Mouse (Mus musculus): ENCODE results near the gene Sdk2. TPM values are rescaled to one million over a fixed set of nuclear protein-coding genes. Genes with fewer than 3 reads are reported as not detected.

The Sdk2 gene
- total RNA-seq, 2 experiments from 2014 or later, result 25.5 to 26.9 TPM

DNA sequence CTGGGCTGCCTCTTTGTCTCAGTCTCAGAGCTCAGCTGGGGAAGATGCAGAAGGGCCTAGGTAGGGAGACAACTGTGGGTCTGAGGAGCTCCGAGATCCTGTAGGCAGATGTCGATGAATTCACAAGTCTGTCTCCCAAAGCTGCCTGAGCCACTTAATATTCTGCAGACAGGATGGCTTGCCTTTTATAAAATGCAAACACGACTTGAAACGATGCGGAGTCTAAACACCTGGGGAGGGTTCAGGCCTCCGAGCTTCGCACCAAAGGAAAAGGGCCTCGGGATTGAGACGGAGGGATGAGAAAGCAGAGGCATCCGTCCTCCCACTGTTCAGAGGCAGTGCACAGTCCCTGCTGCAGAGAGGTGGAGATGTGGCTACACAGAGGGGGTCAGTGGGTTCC is 74.0 kb downstream of the Sdk2 start:
- DNase-seq (ENCODE audit: low spot score in 2 of 2), result no peak

DNA sequence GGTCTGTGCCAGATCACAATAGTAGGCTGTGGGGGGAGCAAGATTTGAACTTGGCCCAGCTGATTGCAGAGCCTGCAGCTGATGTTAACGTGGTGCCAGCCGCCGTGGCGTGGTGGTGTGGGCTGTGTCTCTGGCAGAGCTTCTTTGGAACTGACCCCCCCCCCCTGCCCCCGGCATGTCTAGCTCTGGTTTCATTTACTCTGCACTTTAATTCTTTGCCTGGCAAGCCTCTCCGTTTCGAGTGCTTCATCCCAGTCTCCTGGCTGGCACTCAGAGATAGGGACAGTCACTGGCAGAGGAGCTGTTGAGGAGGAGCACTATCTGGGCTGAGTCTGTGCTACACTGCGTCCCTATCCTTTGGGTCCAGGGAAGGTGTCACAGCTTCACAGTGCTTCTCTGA is 75.0 kb downstream of the Sdk2 start:
- DNase-seq (ENCODE audit: low spot score in 2 of 2), result no peak

DNA sequence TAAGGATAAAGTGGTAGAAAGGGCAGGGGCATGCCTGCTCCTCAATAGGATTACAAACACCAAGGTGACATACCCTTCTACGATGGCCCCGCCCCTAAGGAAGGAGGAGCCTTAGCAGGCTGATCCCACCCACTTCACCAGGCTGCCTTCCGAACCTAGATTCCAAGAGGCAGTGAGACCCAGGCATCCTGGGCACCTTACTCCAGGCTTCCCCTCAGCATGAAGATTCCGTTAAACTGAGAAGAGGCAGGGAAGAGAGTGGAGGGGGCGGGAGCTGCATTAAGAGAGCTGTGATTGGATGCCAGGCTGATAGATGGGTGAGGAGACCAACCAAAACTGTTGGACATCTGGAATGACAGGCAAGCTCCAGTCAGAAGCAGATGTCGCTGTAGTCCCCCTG is 76.4 kb downstream of the Sdk2 start:
- DNase-seq (ENCODE audit: low spot score in 2 of 2), result peak; percentile 85 to 87

DNA sequence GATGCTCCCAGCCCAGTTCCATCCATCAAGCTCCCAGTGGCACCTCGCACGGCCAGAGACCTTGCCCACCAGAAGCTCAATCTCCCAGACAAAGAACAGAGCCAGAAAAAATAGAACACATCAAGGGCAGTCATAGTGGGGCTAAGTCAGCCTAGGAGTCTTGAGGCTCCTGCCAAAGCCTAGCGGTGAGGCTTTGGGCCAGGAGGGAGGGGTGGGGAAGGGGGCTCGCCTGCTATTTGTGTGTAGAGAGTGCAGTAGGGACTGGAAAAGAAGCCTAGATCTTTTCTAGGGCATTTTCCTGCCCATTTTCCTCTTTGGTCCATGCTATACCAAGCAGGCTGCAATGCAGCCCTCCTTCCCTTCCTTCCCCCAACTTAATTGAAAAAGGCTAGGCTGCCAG is 76.8 kb downstream of the Sdk2 start:
- DNase-seq (ENCODE audit: low spot score in 2 of 2), result no peak

DNA sequence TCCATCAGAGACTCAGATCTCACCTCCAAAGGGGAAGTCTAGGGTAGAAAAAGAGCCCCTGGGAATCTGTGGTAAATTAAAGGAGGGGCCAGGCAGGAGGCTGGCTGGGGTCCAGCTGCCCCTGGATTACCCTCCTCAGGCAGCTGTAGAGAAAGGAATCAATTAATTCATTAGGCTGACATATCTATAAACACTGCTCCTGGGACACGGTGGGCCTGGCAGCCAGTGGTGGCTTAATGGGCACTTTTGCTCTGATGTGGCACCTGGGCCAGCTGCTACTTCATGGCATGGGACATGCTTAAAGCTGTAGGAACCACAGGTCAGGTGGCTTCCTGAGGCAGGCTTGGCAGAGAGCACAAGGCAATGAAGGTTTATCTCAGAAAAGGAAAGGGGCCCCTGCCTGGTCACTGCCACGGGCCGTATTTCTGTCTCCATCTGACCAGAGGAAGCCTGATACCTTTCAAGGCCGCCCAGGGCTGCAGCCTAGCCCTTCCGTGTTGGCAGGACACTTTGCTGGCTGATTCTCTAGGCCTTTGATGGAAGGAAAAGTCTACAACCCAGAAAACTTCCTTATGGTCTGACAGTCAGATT is 80.9 kb downstream of the Sdk2 start:
- DNase-seq (ENCODE audit: low spot score in 2 of 2), result no peak

DNA sequence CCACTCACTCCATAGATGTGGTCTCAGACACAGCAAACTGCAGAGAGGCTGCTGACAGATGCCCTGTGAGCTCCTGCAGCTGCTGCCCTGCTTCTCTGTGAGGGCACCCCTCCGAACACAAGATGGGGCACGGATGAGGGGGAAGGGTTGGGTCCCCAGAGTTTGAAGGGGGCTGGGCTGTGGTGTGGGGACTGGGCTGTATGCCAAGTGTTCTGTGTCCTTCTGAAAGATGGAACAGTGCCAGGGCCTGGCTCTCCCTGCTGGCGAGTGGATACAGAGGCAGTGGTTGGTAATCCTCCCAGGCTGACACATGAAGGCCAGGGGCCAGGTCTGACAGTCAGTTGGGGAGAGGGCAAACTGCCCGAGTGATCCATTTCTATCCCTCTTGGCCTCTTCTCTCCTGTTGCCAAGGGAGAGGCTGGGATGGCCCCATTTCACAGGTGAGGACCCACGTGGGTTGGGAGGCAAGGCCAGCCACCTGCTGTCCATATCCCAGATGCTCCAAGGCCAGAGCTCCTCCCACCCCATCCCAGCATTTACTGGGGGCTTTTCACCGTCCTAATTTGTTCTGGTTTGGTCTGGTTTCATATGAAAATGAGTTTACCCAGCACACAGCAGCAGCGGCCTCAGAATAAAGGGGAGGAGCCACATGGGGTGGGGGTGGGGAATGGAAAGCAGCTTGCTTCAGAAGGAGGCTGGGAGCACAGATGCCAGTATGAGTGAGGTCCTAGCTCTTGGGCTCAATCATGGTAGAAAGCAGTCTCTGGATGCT is 84.9 kb downstream of the Sdk2 start:
- DNase-seq (ENCODE audit: low spot score in 2 of 2), result peak; percentile 52 to 58

DNA sequence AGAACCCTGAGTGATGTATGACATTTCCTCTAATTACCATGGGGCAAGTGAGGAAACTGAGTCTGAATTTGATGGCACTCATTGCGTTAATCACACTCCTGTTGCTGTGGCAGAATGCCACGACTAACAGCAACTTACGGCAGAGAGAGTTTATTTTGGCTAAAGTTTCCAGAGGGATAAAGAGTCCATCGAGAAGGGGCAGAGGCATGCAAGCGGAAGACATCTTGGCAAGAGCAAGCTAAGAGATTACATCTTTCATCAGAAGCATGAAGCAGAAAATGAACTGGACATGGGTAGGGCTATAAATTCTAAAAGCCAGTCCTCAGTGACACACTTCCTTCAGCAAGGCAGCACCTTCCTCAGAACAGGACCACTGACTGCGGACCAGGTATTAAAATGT is 85.8 kb downstream of the Sdk2 start:
- DNase-seq (ENCODE audit: low spot score in 2 of 2), result no peak

DNA sequence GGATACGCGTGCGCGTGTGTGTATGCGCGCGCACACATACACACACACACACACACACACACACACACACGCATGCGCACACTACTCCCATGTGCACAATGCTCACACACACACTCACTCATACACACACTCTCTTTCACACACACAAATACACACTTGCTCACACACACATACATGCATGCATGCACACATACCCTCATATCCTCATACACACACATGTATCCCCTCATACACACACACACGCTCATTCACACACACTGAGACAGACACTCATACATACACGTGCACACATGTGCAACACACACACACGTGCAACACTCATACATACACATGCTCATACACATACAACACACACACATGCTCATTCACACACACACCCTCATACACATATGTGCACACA is 88.5 kb downstream of the Sdk2 start:
- no peak for DNase-seq (ENCODE audit: low spot score in 2 of 2)

DNA sequence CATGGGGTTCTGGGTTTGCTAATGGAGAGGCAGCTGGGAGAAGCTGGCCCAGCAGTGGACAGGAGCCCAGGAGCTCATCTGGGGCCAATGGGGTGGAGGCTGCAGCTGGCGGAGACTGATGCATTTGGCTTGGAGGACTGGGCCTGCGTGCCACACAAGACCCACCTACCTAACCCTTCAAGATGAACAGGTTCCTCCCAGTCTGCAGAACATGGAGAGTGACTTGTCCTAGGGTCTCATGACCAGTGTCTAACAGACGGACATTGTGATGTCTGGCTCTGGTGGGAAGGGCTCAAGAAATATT is 91.2 kb downstream of the Sdk2 start:
- no peak for DNase-seq (ENCODE audit: low spot score in 2 of 2)

DNA sequence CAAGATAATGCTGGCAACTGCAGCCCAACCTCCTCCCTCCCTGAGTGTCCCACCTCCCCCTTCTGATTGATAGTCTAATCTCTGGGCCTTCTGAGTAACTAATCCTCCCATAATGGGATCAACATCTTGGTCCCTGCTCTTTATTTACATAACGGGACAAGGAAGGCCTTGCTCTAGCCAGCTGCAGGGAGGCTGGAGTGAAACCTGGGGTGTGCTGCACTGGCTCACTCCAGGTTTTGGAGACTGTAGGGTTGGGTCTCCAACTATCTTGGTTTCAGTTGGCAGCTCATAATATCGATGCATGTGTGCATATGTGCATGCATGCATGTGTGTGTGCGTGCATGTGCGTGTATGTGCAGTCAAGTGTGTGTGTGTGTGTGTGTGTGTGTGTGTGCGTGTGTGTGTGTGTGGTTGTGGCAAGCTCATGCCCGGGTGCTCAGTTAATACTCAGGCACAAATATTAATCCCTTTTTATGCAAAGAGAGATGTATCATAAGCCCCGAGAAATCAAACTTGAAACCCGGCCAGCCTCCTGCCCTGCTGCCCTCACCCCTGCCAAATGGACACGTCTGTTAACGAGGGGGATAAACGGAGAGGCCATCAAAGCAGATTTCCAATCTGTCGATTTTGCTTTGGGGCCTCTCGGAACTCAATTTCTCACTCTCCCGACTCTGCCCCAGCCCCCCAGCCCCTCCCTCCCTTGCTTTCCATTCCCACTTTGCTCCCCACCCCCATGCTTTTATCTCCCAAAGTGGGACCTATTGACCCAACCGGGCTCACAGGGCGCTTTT is 91.8 kb downstream of the Sdk2 start:
- DNase-seq (ENCODE audit: low spot score in 2 of 2), result no peak

DNA sequence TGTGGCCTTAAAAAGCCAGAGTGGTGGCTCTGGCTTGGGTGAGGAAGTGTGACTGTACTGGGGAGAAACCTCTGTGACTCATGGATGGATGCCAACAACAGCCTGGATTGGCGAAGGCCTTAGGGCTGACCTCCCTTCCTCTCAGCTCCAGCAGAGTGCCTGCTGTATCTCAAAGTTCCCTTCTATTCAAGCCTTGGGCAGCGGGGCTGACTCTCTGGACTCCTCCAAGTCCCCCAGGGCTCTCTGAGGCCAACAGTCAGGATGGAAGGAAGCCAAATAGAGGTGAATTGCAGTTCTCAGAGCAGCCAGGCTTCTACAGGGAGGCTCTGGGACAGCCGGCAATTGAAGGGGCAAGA is 94.4 kb downstream of the Sdk2 start:
- peak in 1 of 2 experiments; percentile 19 for DNase-seq (ENCODE audit: low spot score in 2 of 2)

DNA sequence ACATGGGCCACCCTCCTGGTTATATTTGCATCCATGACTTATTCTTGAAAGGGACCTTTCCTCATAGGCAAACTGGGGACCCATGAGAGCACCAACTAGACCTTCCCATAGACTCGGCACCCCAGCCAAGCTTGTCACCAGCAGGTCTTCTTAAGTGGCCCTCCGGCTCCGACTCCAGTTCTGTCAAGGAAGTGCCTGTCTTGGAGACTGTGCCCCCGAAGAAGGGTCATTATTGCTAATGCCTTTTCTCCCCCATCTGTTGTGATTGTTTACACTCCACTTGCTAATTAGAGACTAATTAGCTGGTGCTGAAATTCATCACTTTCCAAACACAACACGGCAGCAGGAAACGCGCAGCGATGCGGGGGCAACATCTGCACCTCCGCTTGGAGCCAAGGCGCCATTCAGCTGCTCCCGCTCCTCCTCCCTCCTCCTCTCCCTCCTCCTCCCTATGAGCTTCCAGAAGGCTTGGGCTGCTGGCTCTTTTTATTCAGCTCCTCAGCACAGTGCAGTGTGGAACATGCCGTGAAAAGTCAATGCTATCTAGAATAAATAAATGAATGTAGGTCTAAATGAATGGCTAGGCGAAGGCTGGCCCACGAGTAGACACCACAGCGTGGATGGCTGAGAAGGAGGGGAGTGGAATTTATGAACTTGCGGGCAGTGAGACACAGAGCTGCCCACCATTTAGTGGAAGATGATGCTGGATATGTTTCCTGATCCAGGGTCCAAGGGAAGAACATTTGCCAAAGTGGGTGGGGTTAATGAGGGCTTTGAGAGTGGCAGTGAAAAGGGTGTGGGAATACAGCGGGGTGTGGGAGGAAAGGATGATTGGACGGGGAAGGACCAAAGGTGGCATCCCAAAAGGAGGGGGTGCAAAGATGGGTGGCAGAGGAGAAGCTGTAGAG is 95.0 kb downstream of the Sdk2 start:
- peak; percentile 64 to 67 for DNase-seq (ENCODE audit: low spot score in 2 of 2)

DNA sequence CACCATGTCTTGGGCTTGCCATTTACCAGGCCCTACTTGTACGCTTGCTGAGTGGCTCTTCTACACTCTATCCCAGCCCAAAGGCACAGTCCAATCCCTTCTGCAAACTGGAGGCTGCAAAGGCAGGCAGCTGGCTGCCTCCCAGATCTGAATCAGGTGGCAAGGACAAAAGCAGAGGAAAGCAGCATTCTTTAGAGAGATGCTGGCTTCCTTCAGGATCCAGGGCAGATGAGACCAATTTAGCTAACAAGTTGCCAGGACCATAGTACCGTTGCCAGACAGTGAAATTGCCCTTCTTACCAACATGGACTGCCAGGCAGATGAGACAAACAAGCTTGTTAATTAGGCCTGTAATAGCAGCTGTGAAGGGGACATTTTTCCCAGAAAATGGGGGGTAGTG is 96.8 kb downstream of the Sdk2 start:
- DNase-seq (ENCODE audit: low spot score in 2 of 2), result no peak

DNA sequence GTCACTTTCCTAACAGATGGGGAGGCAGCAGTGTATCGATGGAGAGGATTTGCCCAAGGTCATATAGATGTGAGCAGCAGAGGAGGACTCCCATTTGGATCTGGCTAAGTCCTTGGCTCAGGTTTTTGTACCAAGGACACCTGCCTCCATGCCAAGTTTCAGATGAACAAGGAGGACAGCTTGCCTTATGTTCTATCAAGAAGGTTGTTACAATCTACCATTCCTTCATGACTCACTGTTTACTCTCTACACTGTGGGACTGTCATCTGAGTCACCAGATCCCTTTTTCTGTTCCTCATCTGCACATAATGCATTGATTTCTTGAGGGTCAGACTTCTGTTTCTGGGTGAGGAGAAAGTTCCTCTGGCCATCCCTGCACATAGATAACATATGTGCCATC is 101.6 kb downstream of the Sdk2 start:
- no peak for DNase-seq (ENCODE audit: low spot score in 2 of 2)

DNA sequence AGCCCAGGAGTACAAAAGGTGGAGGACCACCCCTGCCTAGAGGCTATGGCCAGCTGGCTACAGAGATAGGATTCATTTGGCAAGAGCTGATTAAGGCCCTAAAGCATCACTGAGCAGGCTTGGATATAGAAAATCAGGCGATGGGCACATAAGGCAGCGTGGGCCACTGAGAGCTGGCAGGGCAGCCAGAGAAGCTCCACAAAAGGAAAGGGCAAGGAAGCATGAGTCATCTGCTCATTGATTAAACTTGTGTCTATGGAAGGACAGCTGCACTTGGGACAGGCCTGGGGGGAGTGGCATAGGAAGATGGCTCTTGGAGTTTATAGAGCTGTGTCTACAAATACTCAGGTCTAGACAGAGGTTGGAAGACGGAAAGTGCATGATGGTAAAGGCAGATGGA is 104.1 kb downstream of the Sdk2 start:
- DNase-seq (ENCODE audit: low spot score in 2 of 2), result no peak

DNA sequence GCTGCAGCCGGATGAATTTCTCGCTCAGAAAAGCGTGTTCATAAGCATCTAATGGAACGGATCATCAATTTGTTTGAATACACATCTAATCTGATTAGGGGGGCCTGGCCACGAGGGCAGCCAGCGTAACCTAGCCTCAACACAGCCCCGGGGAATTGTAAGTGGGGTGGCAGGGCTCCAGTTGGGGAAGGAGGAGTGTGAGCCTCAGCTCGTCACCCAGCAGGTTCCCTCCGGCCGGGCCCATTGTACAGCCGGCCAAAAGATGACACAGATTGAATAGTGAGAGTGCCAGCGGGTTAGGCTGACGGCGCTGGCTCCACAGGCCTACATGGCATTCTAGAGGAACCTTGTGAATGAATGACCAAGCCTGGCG is 115.2 kb downstream of the Sdk2 start:
- peak in 1 of 2 experiments; percentile 29 for DNase-seq (ENCODE audit: low spot score in 2 of 2)

DNA sequence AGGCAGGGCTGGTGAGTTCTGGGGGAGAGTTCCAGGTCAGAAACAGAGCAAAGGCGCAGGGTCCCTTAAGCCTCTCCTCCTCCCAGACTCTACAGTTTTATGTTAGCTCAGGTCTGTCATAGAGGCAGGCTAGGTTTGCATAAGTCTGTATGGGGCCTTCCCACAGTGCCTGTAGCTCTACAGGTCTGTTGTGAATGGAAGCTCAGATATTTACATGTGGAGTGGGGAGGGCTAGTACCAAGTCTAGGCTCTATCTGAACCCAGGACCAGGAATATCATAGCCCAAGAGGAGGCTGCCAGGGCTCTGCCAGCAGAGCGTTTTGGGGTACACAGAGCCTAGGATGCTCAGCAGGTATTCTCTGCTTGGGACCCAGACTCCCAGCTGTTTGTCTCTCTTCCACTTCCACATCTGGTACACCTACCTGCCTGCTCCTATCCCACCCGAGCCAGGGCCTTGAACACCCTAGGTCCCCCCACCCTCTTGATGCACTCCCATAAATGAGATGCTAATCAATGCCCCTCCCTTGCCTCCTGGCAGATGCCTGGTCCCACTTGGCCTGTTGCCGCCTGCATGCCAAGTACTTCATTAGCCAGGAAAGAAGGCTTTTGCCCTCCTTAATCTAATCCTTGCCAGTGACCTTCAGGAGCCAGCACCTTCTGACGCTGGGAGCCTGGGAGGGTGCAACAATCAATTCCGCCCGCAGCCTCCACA is 115.8 kb downstream of the Sdk2 start:
- peak; percentile 22 to 36 for DNase-seq (ENCODE audit: low spot score in 2 of 2)

DNA sequence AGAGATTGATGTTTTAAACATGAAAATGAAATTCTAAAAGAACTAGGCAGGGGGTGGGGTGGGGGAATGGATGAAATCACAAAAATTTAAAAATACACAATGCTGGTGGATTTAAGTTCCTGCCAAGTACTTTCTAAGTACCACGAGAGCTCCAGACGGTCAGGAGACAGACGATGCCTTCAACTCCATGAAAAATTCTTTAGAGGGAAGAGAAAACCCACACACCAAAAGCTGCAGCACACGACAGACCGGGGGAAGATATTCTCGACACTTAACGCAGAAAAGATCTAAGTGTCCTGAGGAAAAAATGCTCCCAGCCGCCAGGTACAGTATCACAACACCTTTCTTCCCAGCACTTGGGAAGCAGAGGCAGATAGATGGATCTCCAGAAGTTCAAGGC is 118.2 kb downstream of the Sdk2 start:
- no peak for DNase-seq (ENCODE audit: low spot score in 2 of 2)

DNA sequence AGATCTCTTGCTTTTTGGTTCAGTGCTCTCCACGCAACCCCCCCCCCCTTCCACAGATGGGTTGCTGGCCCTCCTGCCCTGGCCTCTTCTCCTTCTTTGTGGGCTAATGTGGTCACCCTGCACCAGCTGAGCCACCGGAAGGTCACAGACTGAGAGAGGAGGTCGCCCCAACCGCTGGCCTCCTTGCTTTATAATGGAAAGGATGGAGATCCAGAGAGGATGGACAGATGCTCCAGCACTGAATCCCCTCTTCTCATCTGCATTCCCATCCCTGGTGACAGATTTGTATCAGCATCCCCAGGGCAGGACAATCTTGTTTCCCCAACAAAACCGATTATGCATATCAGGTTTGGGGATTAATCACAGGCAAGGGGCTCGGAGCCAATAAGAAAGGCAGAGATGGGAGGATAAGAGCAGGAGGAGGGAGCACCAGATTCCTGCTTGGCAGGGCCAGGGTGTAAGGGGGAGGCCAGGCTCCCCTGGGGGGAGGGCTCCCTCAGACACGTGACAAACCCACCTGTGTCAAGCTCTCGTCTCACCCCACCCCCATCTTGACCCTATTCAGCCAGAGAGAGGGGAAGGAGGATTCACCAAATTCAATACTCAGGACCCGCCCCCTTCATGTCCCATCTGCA is 124.6 kb downstream of the Sdk2 start:
- no peak for DNase-seq (ENCODE audit: low spot score in 2 of 2)

DNA sequence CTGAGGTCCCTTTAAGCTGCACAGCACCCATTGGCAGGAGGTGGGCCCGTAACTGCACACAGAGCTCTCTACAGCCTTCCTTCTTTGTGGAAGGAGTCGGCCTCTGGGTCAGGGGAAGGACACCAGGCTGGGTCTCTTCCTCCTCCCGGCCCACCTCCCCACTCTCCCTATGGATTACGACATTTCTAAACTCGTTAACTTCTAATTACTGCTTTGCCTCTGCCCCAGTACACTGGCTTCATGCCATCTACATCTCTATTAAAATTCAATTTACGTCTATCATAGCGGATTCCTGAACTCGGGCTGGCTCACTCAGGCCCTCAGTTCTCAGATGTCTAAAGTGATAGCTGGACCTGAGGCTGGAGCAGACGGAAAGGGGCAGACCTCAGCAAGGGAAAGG is 133.2 kb downstream of the Sdk2 start:
- no peak for DNase-seq (ENCODE audit: low spot score in 2 of 2)

DNA sequence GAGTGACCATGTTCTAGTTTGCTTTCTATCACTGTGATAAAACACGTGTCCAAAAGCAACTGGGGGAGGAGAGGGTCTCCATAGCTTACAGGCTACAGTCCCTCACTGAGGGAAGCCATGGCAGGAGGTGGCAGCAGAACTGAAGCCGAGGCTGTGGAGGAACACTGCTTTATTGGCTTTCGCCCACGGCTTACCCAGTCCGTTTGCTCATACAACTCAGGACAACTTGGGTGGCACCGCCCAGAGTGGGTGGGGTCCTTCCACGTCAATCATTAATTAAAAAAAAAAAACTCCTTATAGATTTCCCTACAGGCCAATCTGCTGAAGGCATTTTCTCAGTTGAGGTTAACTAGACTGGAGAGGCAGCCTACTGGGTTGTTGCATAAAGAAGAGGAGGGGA is 133.9 kb downstream of the Sdk2 start:
- DNase-seq (ENCODE audit: low spot score in 2 of 2), result no peak

Data from layer of hippocampus, postnatal 10 days (tissue).